20 mouse cellular contexts compared by ENCODE assay signal in genomic region chr10:68550668-68551267, GRCm38 (mm10). TPM values are rescaled to one million over a fixed set of nuclear protein-coding genes. Genes with fewer than 3 reads are reported as not detected.
DNase-seq lines count a peak whose midpoint lies in the region; ATAC-seq and TF ChIP-seq lines count a peak whose summit lies in the region.
"Had no signal": no experiment of that assay in that cellular context is flagged by ENCODE, and none has a peak within 500 bp of the region (broad histone marks: within the 10 kb centered on the region; RNA-seq: fewer than 3 reads in every experiment).

No protein-coding gene starts in this region.

- H3K27ac ChIP-seq in hindbrain, embryonic 14.5 days, result peak overlapping the region; percentile 2; the same call in 1 of the 2 replicates
- H3K27ac ChIP-seq in intestine, postnatal 0 days (ENCODE audit: low read depth, low read length), result no peak overlapping the region
- H3K27ac ChIP-seq in neural tube, embryonic 15.5 days (replicated peaks), result peak overlapping the region; percentile 65
- H3K27ac ChIP-seq: forebrain, embryonic 15.5 days; gastrocnemius, adult 2 months; heart, embryonic 13.5 days; liver, embryonic 14.5 days; midbrain, embryonic 13.5 days had no signal

- peak; percentile 51 for DNase-seq in kidney, adult 18-20 months
- DNase-seq in kidney, postnatal 25 days, result no peak
- DNase-seq in hindbrain, embryonic 14.5 days (ENCODE audit: low spot score), result no peak
- no peak for DNase-seq in spleen, postnatal 4 days (ENCODE audit: low spot score in 2 of 2)
- no peak for DNase-seq in layer of hippocampus, postnatal 36 days
- no peak for DNase-seq in embryo, embryonic 10.5 days (ENCODE audit: low spot score)
- DNase-seq: adrenal gland, postnatal 10 days; cerebellum, adult 18-20 months; gastrocnemius, adult 2 months; heart, postnatal 4 days; right cerebral cortex, postnatal 14 days; thymus, adult 18-20 months had no signal

- ATAC-seq in hindbrain, embryonic 14.5 days (ENCODE audit: low FRiP score), result no peak
- peak; percentile 82 for ATAC-seq in intestine, postnatal 0 days
- peak; percentile 59 for ATAC-seq in neural tube, embryonic 15.5 days (ENCODE audit: low FRiP score)
- ATAC-seq: forebrain, embryonic 15.5 days; midbrain, embryonic 13.5 days had no signal

- no peak overlapping the region for H3K4me2 ChIP-seq in hindbrain, embryonic 14.5 days (replicated peaks)
- H3K4me2 ChIP-seq in intestine, postnatal 0 days (replicated peaks; ENCODE audit: low read depth), result peak overlapping the region; percentile 30; the same call in 1 of the 2 replicates
- no peak overlapping the region for H3K4me2 ChIP-seq in neural tube, embryonic 15.5 days
- H3K4me2 ChIP-seq: forebrain, embryonic 15.5 days; heart, embryonic 13.5 days; midbrain, embryonic 13.5 days had no signal

- no peak overlapping the region for H3K9ac ChIP-seq in hindbrain, embryonic 14.5 days
- H3K9ac ChIP-seq in intestine, postnatal 0 days (ENCODE audit: low read depth, low read length), result no peak overlapping the region
- no peak overlapping the region for H3K9ac ChIP-seq in neural tube, embryonic 15.5 days (replicated peaks)
- H3K9ac ChIP-seq: forebrain, embryonic 15.5 days; heart, embryonic 13.5 days; liver, embryonic 14.5 days; midbrain, embryonic 13.5 days had no signal

- no peaks in the 10 kb centered on the region for H3K36me3 ChIP-seq in hindbrain, embryonic 14.5 days (replicated peaks; ENCODE audit: control insufficient read depth, insufficient read depth)
- H3K36me3 ChIP-seq in intestine, postnatal 0 days (ENCODE audit: control insufficient read depth, insufficient read depth), result no peaks in the 10 kb centered on the region
- H3K36me3 ChIP-seq in neural tube, embryonic 15.5 days, result no peaks in the 10 kb centered on the region
- H3K36me3 ChIP-seq: forebrain, embryonic 15.5 days; heart, embryonic 13.5 days; midbrain, embryonic 13.5 days had no signal

- H3K9me3 ChIP-seq in hindbrain, embryonic 14.5 days (ENCODE audit: control insufficient read depth, low read length), result no peaks in the 10 kb centered on the region
- H3K9me3 ChIP-seq in intestine, postnatal 0 days (ENCODE audit: control insufficient read depth), result no peaks in the 10 kb centered on the region
- no peaks in the 10 kb centered on the region for H3K9me3 ChIP-seq in neural tube, embryonic 15.5 days (replicated peaks)
- H3K9me3 ChIP-seq: forebrain, embryonic 15.5 days; heart, embryonic 13.5 days; midbrain, embryonic 13.5 days had no signal

- no peaks in the 10 kb centered on the region for H3K4me1 ChIP-seq in hindbrain, embryonic 14.5 days (replicated peaks; ENCODE audit: control insufficient read depth, insufficient read depth, low read length)
- no peaks in the 10 kb centered on the region for H3K4me1 ChIP-seq in intestine, postnatal 0 days (replicated peaks; ENCODE audit: control insufficient read depth, insufficient read depth, low read length)
- 0 out of 2 replicates have a peak, but pooled peaks cover 3% of the 10 kb centered on the region for H3K4me1 ChIP-seq in neural tube, embryonic 15.5 days
- H3K4me1 ChIP-seq: forebrain, embryonic 15.5 days; heart, embryonic 13.5 days; midbrain, embryonic 13.5 days had no signal

- H3K4me3 ChIP-seq in hindbrain, embryonic 14.5 days (replicated peaks; ENCODE audit: low read length), result no peak overlapping the region
- no peak overlapping the region for H3K4me3 ChIP-seq in intestine, postnatal 0 days (ENCODE audit: low read depth, low read length)
- no peak overlapping the region for H3K4me3 ChIP-seq in neural tube, embryonic 15.5 days (replicated peaks)
- H3K4me3 ChIP-seq: erythroblast, embryonic 14.5 days; forebrain, embryonic 15.5 days; gastrocnemius, adult 2 months; heart, embryonic 13.5 days; midbrain, embryonic 13.5 days; myocyte had no signal

- TF ChIP-seq CTCF in intestine, postnatal 0 days (IDR thresholded peaks at IDR 0.05; ENCODE audit: low read depth), result no peak

- 74% methylated on average over 9 of the region's 9 CpGs for WGBS in hindbrain, embryonic 14.5 days
- WGBS in intestine, postnatal 0 days, result 41% methylated on average over 9 of the region's 9 CpGs
- WGBS in neural tube, embryonic 15.5 days, result 60% methylated on average over 9 of the region's 9 CpGs

- no peaks in the 10 kb centered on the region for H3K27me3 ChIP-seq in hindbrain, embryonic 14.5 days (ENCODE audit: control insufficient read depth, insufficient read depth, low read length)
- H3K27me3 ChIP-seq in intestine, postnatal 0 days (replicated peaks; ENCODE audit: control insufficient read depth, insufficient read depth, low read length), result no peaks in the 10 kb centered on the region
- H3K27me3 ChIP-seq in neural tube, embryonic 15.5 days (replicated peaks), result no peaks in the 10 kb centered on the region
- H3K27me3 ChIP-seq: forebrain, embryonic 15.5 days; heart, embryonic 13.5 days; midbrain, embryonic 13.5 days had no signal

RNA-seq across cellular contexts. Expression of gene Cabcoco1, which starts 9.1 kb away (rescaled TPM):
- 1.9 and 2.7 TPM in 2 replicates for polyA plus RNA-seq in hindbrain, embryonic 14.5 days (2014; fragmentation: Nextera tagmentation; extraction: Ambion mirVana)
- polyA plus RNA-seq in intestine, postnatal 0 days (2015; fragmentation: Nextera tagmentation; extraction: Ambion mirVana), result 3.7 and 4.0 TPM in 2 replicates
- polyA plus RNA-seq in neural tube, embryonic 15.5 days (2015; fragmentation: Nextera tagmentation; extraction: Ambion mirVana), result 1.3 and 2.5 TPM in 2 replicates
- 1 to 10 TPM; 2.6 to 3.3 TPM for total RNA-seq in layer of hippocampus, postnatal 36 days (2021)
- polyA plus RNA-seq: erythroblast, embryonic 14.5 days; myocyte had no signal
